Mouse (Mus musculus) CH12.LX (cell line): ENCODE data around the gene Mgrn1. TPM values are rescaled to one million over a fixed set of nuclear protein-coding genes. Genes with fewer than 3 reads are reported as not detected.

ENCODE experiments used
- DNase-seq: peaks from one replicate; pipeline ENCODE4 v3.0.0-alpha.2; 2013; ENCODE audit errors: extremely low read depth
- H3K27ac ChIP-seq: 2 replicates; pipeline ENCODE4 v1.5.1; 2012; ENCODE audit warnings: low read depth, mild to moderate bottlenecking, control low read depth, moderate library complexity; ENCODE audit not compliant: insufficient read depth
- H3K27me3 ChIP-seq: replicated peaks from 2 replicates; pipeline ENCODE3; 2012; ENCODE audit warnings: inconsistent platforms
- H3K36me3 ChIP-seq, 2 experiments: replicated peaks in 1 of 2; 2 replicates each; pipeline versions ENCODE3 to v1.6.1; 2012; ENCODE audit warnings: inconsistent platforms in 1 of 2, low read length in 1 of 2, mild to moderate bottlenecking in 1 of 2, mixed read lengths in 1 of 2, moderate library complexity in 1 of 2; ENCODE audit not compliant: control insufficient read depth in 1 of 2, insufficient read depth in 1 of 2
- H3K4me1 ChIP-seq, 2 experiments: 2 replicates each; pipeline ENCODE4 v1.6.1; 2012; ENCODE audit warnings: inconsistent platforms in 1 of 2, moderate library complexity in 1 of 2; ENCODE audit not compliant: insufficient read depth in 2 of 2, control insufficient read depth in 1 of 2
- H3K4me2 ChIP-seq: 2 replicates; pipeline ENCODE4 v1.6.1; 2012; ENCODE audit warnings: low read depth, mild to moderate bottlenecking, control low read depth; ENCODE audit not compliant: poor library complexity, insufficient read depth, severe bottlenecking
- H3K4me3 ChIP-seq, 3 experiments: fragments of 150-350 bp in 1 of 3; sonication (generic) in 1 of 3; replicated peaks in 1 of 3; 2 replicates each; pipeline versions ENCODE3 to v1.5.1; 2011 to 2012; ENCODE audit warnings: low read depth in 2 of 3, low read length in 2 of 3, mild to moderate bottlenecking in 2 of 3, moderate library complexity in 2 of 3, control low read depth in 1 of 3, improper control_type of control experiment in 1 of 3, inconsistent platforms in 1 of 3, mixed read lengths in 1 of 3; ENCODE audit not compliant: poor library complexity in 1 of 3
- H3K79me2 ChIP-seq: replicated peaks from 2 replicates; pipeline ENCODE4 v1.6.1; 2012; ENCODE audit warnings: mild to moderate bottlenecking, moderate library complexity; ENCODE audit not compliant: control insufficient read depth, poor library complexity, insufficient read depth, severe bottlenecking; ENCODE audit errors: extremely low read depth
- H3K9ac ChIP-seq: 2 replicates; pipeline ENCODE4 v1.6.1; 2012; ENCODE audit warnings: low read depth, mild to moderate bottlenecking, control low read depth, moderate library complexity; ENCODE audit not compliant: insufficient read depth
- H3K9me3 ChIP-seq: replicated peaks from 2 replicates; pipeline ENCODE3; 2012; ENCODE audit warnings: low read length, inconsistent platforms, mixed read lengths
- BHLHE40 ChIP-seq: IDR thresholded peaks from 2 replicates; pipeline ENCODE4 v1.6.1; 2011; ENCODE audit warnings: mild to moderate bottlenecking, low read depth, low read length, improper control_type of control experiment
- CHD1 ChIP-seq: IDR thresholded peaks from 2 replicates; pipeline ENCODE4 v1.6.1; 2012; ENCODE audit warnings: low read depth, low read length, improper control_type of control experiment, inconsistent platforms
- E2F4 ChIP-seq: IDR thresholded peaks from 2 replicates; pipeline ENCODE4 v1.6.1; 2011; ENCODE audit warnings: low read depth, low read length, improper control_type of control experiment; ENCODE audit not compliant: insufficient replicate concordance
- ETS1 ChIP-seq: conservative IDR thresholded peaks from 2 replicates; pipeline ENCODE4 v1.6.1; 2012; ENCODE audit warnings: low read depth, mild to moderate bottlenecking, inconsistent platforms, low read length, improper control_type of control experiment, moderate library complexity
- JUN ChIP-seq: IDR thresholded peaks from 2 replicates; pipeline ENCODE4 v1.6.1; 2011; ENCODE audit warnings: low read depth, mild to moderate bottlenecking, low read length, improper control_type of control experiment, moderate library complexity; ENCODE audit not compliant: insufficient read depth
- JUND ChIP-seq: conservative IDR thresholded peaks from 2 replicates; pipeline ENCODE4 v1.6.1; 2011; ENCODE audit warnings: low read depth, low read length, improper control_type of control experiment
- KAT2A ChIP-seq: IDR thresholded peaks from 2 replicates; pipeline ENCODE4 v1.6.1; 2012; ENCODE audit warnings: low read length, improper control_type of control experiment, inconsistent platforms; ENCODE audit not compliant: insufficient replicate concordance
- MAFK ChIP-seq: IDR thresholded peaks from 2 replicates; pipeline ENCODE4 v1.6.1; 2011; ENCODE audit warnings: low read length, improper control_type of control experiment; ENCODE audit not compliant: insufficient replicate concordance
- MEF2A ChIP-seq: IDR thresholded peaks from 2 replicates; pipeline ENCODE4 v1.6.1; 2014; ENCODE audit warnings: low read depth, mild to moderate bottlenecking, inconsistent platforms, low read length, improper control_type of control experiment, borderline replicate concordance
- MYC ChIP-seq: IDR thresholded peaks from 2 replicates; pipeline ENCODE4 v1.6.1; 2011; ENCODE audit warnings: low read depth, mild to moderate bottlenecking, improper control_type of control experiment, low read length
- POLR2A ChIP-seq: IDR thresholded peaks from 2 replicates; pipeline ENCODE4 v1.6.1; 2011; ENCODE audit warnings: low read depth, mild to moderate bottlenecking, improper control_type of control experiment, low read length
- POLR2AphosphoS2 ChIP-seq: IDR thresholded peaks from 2 replicates; pipeline ENCODE4 v1.6.1; 2011; ENCODE audit warnings: low read depth, low read length, improper control_type of control experiment
- RCOR1 ChIP-seq: conservative IDR thresholded peaks from 2 replicates; pipeline ENCODE4 v1.6.1; 2012; ENCODE audit warnings: low read depth, mild to moderate bottlenecking, inconsistent platforms, low read length, improper control_type of control experiment
- SIN3A ChIP-seq: IDR thresholded peaks from 2 replicates; pipeline ENCODE4 v1.6.1; 2012; ENCODE audit warnings: low read length, improper control_type of control experiment, inconsistent platforms
- SMC3 ChIP-seq: IDR thresholded peaks from 2 replicates; pipeline ENCODE4 v1.6.1; 2011; ENCODE audit warnings: low read depth, low read length, improper control_type of control experiment
- TBP ChIP-seq: conservative IDR thresholded peaks from 2 replicates; pipeline ENCODE4 v1.6.1; 2011; ENCODE audit warnings: low read depth, low read length, improper control_type of control experiment
- TCF12 ChIP-seq: IDR thresholded peaks from 2 replicates; pipeline ENCODE4 v1.6.1; 2014; ENCODE audit warnings: low read depth, mild to moderate bottlenecking, inconsistent platforms, low read length, improper control_type of control experiment
- USF1 ChIP-seq: IDR thresholded peaks from 2 replicates; pipeline ENCODE4 v1.6.1; 2014; ENCODE audit warnings: low read depth, mild to moderate bottlenecking, inconsistent platforms, low read length, improper control_type of control experiment
- ZC3H11A ChIP-seq: IDR thresholded peaks from 2 replicates; pipeline ENCODE4 v1.6.1; 2012; ENCODE audit warnings: low read depth, mild to moderate bottlenecking, inconsistent platforms, low read length, improper control_type of control experiment
- ZKSCAN1 ChIP-seq: IDR thresholded peaks from 2 replicates; pipeline ENCODE4 v1.6.1; 2012; ENCODE audit warnings: low read depth, inconsistent platforms, low read length, improper control_type of control experiment, borderline replicate concordance
- ZMIZ1 ChIP-seq: IDR thresholded peaks from 2 replicates; pipeline ENCODE4 v1.6.1; 2012; ENCODE audit warnings: low read depth, mild to moderate bottlenecking, inconsistent platforms, low read length, improper control_type of control experiment
- ZNF384 ChIP-seq: IDR thresholded peaks from 2 replicates; pipeline ENCODE4 v1.6.1; 2012; ENCODE audit warnings: low read depth, low read length, improper control_type of control experiment, inconsistent platforms
- dilution Hi-C: fragments of 300-500 bp; cut with MboI; formaldehyde crosslinking; loops from 2 replicates; pipeline ENCODE4 v1.14.3; 2020; ENCODE audit warnings: low sequenced_read_pairs; ENCODE audit not compliant: extremely low pct_unique_long_range_greater_than_20kb, extremely low pct_ligation_motif_present
- in situ Hi-C: fragments of 300-500 bp; cut with MboI; formaldehyde crosslinking; loops from 3 replicates; pipeline ENCODE4 v1.14.3; 2019; ENCODE audit warnings: low sequenced_read_pairs, low pct_ligation_motif_present, low pct_unique_long_range_greater_than_20kb, mixed read lengths
- polyA plus RNA-seq: library from polyadenylated mRNA; unstranded; fragments of >175 nt; gene quantifications from 2 replicates; pipeline ENCODE4 v1.2.1, GENCODE M21; 2012; ENCODE audit warnings: low read depth; ENCODE audit not compliant: insufficient read length
- total RNA-seq, 2 experiments: library from RNA; depleted of rRNA; stranded (reverse); fragments of 300-350 nt in 1 of 2; fragments of >200 nt in 1 of 2; gene quantifications; 2 replicates each; pipeline ENCODE4 v1.2.3; 2012 to 2014

Gene Mgrn1
- total and polyA plus RNA-seq, 3 experiments, result 11.7 to 16.9 (median 12.9) TPM

DNA sequence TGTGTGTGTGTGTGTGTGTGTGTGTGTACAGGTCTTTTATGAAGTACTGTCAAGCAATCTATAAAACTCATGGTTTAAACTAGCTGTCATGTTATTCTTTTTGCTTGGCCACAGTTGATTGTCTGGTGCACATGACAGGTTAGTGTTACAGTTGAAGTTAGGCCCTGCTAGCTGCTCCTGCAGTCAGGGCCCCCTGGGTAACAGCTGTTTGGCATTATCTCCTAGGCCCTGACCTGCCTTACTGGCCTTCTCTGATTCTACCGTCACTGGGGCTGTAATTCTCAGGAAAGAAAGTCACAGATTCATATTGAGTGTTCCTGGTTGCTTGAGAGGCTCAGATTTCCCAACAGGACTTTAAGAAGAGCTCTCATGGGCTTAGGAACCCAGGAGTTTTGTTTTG is 19.5 kb downstream of the Mgrn1 start:
- peaks cover 18 to 34% of the 10 kb centered on the region in 2 experiments for H3K4me1 ChIP-seq
- no peak overlapping the region for H3K4me2 ChIP-seq
- DNase-seq, result no peak
- H3K27me3 ChIP-seq, result no peaks in the 10 kb centered on the region
- H3K9me3 ChIP-seq, result no peaks in the 10 kb centered on the region
- no peak overlapping the region for H3K27ac ChIP-seq
- H3K79me2 ChIP-seq, result no peaks in the 10 kb centered on the region
- dilution Hi-C loops, result no loop called here
- TF ChIP-seq CHD1, result no peak
- no peak for TF ChIP-seq ZMIZ1
- no peak for TF ChIP-seq JUN
- no peak for TF ChIP-seq TBP
- TF ChIP-seq SMC3, result no peak
- TF ChIP-seq ETS1, result no peak
- no peak for TF ChIP-seq POLR2A
- no peak for TF ChIP-seq USF1
- no peak for TF ChIP-seq MEF2A
- TF ChIP-seq POLR2AphosphoS2, result no peak
- no peak for TF ChIP-seq RCOR1
- no peak for TF ChIP-seq SIN3A
- no peak for TF ChIP-seq BHLHE40
- no peak overlapping the region for H3K9ac ChIP-seq
- in situ Hi-C loops, result no loop called here
- H3K4me3 ChIP-seq, result no peak overlapping the region
- no peaks in the 10 kb centered on the region for H3K36me3 ChIP-seq

DNA sequence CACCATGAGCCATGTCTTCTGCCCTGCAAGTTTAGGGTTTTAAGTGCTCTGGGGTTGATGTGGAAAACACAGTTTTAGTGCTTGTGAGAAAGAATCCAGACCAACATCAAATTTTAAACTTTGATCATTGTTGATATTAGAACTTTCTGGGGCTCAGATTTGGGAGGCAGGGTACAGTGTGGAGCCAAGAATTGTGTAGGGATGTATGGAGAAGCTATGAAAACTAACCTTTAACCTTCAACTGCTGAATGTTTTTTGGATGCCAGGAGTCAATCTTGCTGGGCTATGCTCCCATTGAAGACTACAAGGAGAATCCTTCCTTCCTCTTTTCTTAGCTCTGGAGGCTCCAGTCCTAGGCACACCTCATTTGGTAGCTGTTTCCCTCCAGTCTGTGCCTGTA is 20.5 kb downstream of the Mgrn1 start:
- no peaks in the 10 kb centered on the region for H3K27me3 ChIP-seq
- no peak overlapping the region for H3K27ac ChIP-seq
- no peaks in the 10 kb centered on the region for H3K79me2 ChIP-seq
- in situ Hi-C loops, result no loop called here
- H3K4me3 ChIP-seq, result no peak overlapping the region
- dilution Hi-C loops, result no loop called here
- peaks cover 2 to 3% of the 10 kb centered on the region in 2 experiments for H3K36me3 ChIP-seq
- no peak overlapping the region for H3K4me2 ChIP-seq
- H3K9ac ChIP-seq, result no peak overlapping the region
- H3K9me3 ChIP-seq, result no peaks in the 10 kb centered on the region
- DNase-seq, result no peak
- TF ChIP-seq ZC3H11A, result no peak
- no peak for TF ChIP-seq MAFK
- no peak for TF ChIP-seq BHLHE40
- no peak for TF ChIP-seq POLR2AphosphoS2
- no peak for TF ChIP-seq JUND
- TF ChIP-seq SIN3A, result no peak
- no peak for TF ChIP-seq E2F4
- TF ChIP-seq TCF12, result no peak
- no peak for TF ChIP-seq MEF2A
- TF ChIP-seq ETS1, result no peak
- TF ChIP-seq ZKSCAN1, result no peak
- no peak for TF ChIP-seq ZNF384
- TF ChIP-seq RCOR1, result no peak
- TF ChIP-seq MYC, result no peak
- TF ChIP-seq USF1, result no peak
- TF ChIP-seq KAT2A, result no peak
- peaks cover 26 to 44% of the 10 kb centered on the region in 2 experiments for H3K4me1 ChIP-seq
